Mouse (Mus musculus) neural tube, embryonic 13.5 days (tissue): ENCODE measurements around the gene Sgcg. TPM values are rescaled to one million over a fixed set of nuclear protein-coding genes. Genes with fewer than 3 reads are reported as not detected.

Source experiments
- ATAC-seq: fragments of 200-750 bp; cut with Nextera tagmentation; 2 replicates; pipeline ENCODE4 v1.8.0; 2017; ENCODE audit warnings: low read depth, mild to moderate bottlenecking, moderate TSS enrichment, moderate library complexity
- H3K27ac ChIP-seq: fragments of 300-500 bp; sonication (generic); replicated peaks from 2 replicates; pipeline ENCODE4 v1.5.1; 2015; ENCODE audit warnings: moderate library complexity, mild to moderate bottlenecking, inconsistent platforms
- H3K27me3 ChIP-seq: fragments of 300-500 bp; sonication (generic); 2 replicates; pipeline ENCODE4 v1.6.1; 2015; ENCODE audit warnings: mild to moderate bottlenecking, inconsistent platforms
- H3K36me3 ChIP-seq: fragments of 300-500 bp; sonication (generic); 2 replicates; pipeline ENCODE4 v1.6.1; 2015; ENCODE audit warnings: mild to moderate bottlenecking, inconsistent platforms
- H3K4me1 ChIP-seq: fragments of 300-500 bp; sonication (generic); replicated peaks from 2 replicates; pipeline ENCODE4 v1.6.1; 2015; ENCODE audit warnings: inconsistent platforms
- H3K4me2 ChIP-seq: fragments of 300-500 bp; sonication (generic); 2 replicates; pipeline ENCODE4 v1.6.1; 2015; ENCODE audit warnings: inconsistent platforms, mild to moderate bottlenecking, moderate library complexity
- H3K4me3 ChIP-seq: fragments of 300-500 bp; sonication (generic); 2 replicates; pipeline ENCODE4 v1.5.1; 2015; ENCODE audit warnings: mild to moderate bottlenecking, inconsistent platforms
- H3K9ac ChIP-seq: fragments of 300-500 bp; sonication (generic); 2 replicates; pipeline ENCODE4 v1.6.1; 2015; ENCODE audit warnings: moderate library complexity, mild to moderate bottlenecking, inconsistent platforms
- H3K9me3 ChIP-seq: fragments of 300-500 bp; sonication (generic); 2 replicates; pipeline ENCODE4 v1.6.1; 2016; ENCODE audit warnings: inconsistent platforms
- WGBS: fragments of 180-500 bp; shearing (Covaris S2); methylation state at CpG from one replicate; pipeline ENCODE4 v1.1.7; 2015; 5-methylcytosine and 5-hydroxymethylcytosine counted together
- polyA plus RNA-seq: library from polyadenylated mRNA; unstranded; fragments of >200 nt; fragmentation: Nextera tagmentation; extraction: Ambion mirVana; gene quantifications from 2 replicates; pipeline ENCODE4 v1.2.1, GENCODE M21; 2015

Sgcg gene
- polyA plus RNA-seq, 1 experiment from 2014 or later, result 0.67 TPM

GRCm38 (mm10) chr14:61172548-61173158 is 85.6 kb downstream of the Sgcg start:
- peaks cover 31% of the 10 kb centered on the region for H3K4me1 ChIP-seq
- peak overlapping the region; percentile 96 for H3K27ac ChIP-seq
- H3K36me3 ChIP-seq, result no peaks in the 10 kb centered on the region
- WGBS, result 0% methylated on average over 52 of the region's 52 CpGs
- peak overlapping the region; percentile 72 for H3K4me3 ChIP-seq
- peak; percentile 99 for ATAC-seq
- H3K27me3 ChIP-seq, result no peaks in the 10 kb centered on the region; the same call in 1 of the 2 replicates
- peak overlapping the region; percentile 65 for H3K4me2 ChIP-seq
- H3K9ac ChIP-seq, result peak overlapping the region; percentile 89
- no peaks in the 10 kb centered on the region for H3K9me3 ChIP-seq

- WGBS, result 91% methylated on average over 5 of the region's 5 CpGs
- Histone ChIP-seq H3K4me3 (no peak overlapping the region), H3K9me3 (no peaks in the 10 kb centered on the region), H3K36me3 (no peaks in the 10 kb centered on the region), H3K4me2 (no peak overlapping the region), H3K27ac (no peak overlapping the region), H3K27me3 (no peaks in the 10 kb centered on the region; the same call in 1 of the 2 replicates), H3K9ac (no peak overlapping the region), H3K4me1 (peaks cover 29% of the 10 kb centered on the region)
- no peak for ATAC-seq
Measured at GRCm38 (mm10) chr14:61171261-61171970, 86.9 kb downstream of the Sgcg start.

Other genes with a start within 250 kb of the Sgcg start
- gene Tnfrsf19, start 212.0 kb downstream of the Sgcg start, polyA plus RNA-seq, result 27.0 and 28.7 TPM in 2 replicates
- gene Sacs, start 120.0 kb downstream of the Sgcg start, polyA plus RNA-seq, result 6.5 and 8.0 TPM in 2 replicates
- 0.17 and 0.59 TPM in 2 replicates for gene Arl11, start 51.3 kb upstream of the Sgcg start, polyA plus RNA-seq
- 9.1 and 11.7 TPM in 2 replicates for gene Ebpl, start 101.9 kb upstream of the Sgcg start, polyA plus RNA-seq
- 73.2 and 80.2 TPM in 2 replicates for gene Kpna3, start 181.4 kb upstream of the Sgcg start, polyA plus RNA-seq